ENCODE assay signal across 8 mouse cellular contexts in the genomic region with DNA sequence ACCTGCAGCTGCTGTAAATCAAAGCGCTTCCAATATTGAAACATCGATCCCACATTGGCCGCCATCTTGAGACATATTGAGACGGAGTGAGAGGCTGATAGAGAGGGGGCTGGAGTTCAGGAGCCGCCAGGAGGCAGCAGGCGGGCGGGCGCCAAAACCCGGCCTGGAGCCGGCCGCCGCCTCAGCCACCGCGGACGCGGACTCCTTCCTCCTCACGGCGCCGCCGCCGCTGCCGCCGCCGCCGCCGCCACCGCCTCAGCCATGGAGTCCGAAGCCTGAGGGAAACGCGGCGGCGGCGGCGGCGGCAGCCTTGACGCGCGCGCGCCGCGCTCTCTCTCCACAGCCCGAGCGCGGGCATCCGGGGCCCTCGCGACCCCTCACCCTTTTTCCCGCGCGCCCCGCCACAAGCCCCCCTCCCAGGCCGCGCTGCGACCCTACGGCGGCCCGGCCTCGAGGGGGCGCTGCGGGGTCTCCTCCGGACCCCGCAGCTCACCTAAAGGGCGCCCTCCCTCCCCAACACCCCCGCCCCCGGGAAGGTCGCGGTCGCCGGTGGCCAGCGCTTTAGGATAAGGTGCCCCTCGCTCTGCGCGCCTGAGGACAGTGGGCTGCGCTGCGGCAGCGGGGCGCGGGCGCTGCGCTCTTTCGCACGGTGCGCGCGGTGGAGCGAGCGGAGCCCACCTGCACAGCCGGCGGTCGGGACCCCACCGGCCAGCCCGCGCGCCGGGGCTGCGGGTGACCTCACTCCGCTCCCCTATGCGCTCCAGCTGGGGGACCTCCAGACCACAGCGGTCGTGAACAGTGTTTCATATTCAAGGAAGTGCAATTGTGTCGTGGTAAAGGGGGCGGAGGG. TPM values are rescaled to one million over a fixed set of nuclear protein-coding genes. Genes with fewer than 3 reads are reported as not detected.
DNase-seq lines count a peak whose midpoint lies in the region; ATAC-seq lines count a peak whose summit lies in the region.

TSS of gene Cux1 (minus strand) at position 315 of the 850 bp plus-strand sequence.

- no peaks in the 10 kb centered on the region for H3K36me3 ChIP-seq in heart, embryonic 11.5 days (ENCODE audit: control insufficient read depth, insufficient read depth, low read length)
- no peaks in the 10 kb centered on the region for H3K36me3 ChIP-seq in kidney, embryonic 16.5 days (ENCODE audit: insufficient read depth, low read length)

- peaks cover 10% of the 10 kb centered on the region for H3K27me3 ChIP-seq in heart, embryonic 11.5 days (ENCODE audit: control insufficient read depth, insufficient read depth, low read length)
- peaks cover 8% of the 10 kb centered on the region for H3K27me3 ChIP-seq in kidney, embryonic 16.5 days (ENCODE audit: insufficient read depth, low read length)

- peak within 1 kb of the TSS; percentile 95 for H3K9ac ChIP-seq in heart, embryonic 11.5 days (ENCODE audit: low read depth, low read length)
- peak within 1 kb of the TSS; percentile 97 for H3K9ac ChIP-seq in kidney, embryonic 16.5 days (replicated peaks; ENCODE audit: low read length)

- peak within 1 kb of the TSS; percentile 80 for H3K4me3 ChIP-seq in heart, embryonic 11.5 days (ENCODE audit: low read depth, low read length)
- H3K4me3 ChIP-seq in kidney, embryonic 16.5 days (ENCODE audit: low read length), result peak within 1 kb of the TSS; percentile 99

- peak within 1 kb of the TSS; percentile 92 for H3K27ac ChIP-seq in heart, embryonic 11.5 days (ENCODE audit: low read depth, low read length)
- H3K27ac ChIP-seq in kidney, embryonic 16.5 days (ENCODE audit: low read length), result peak within 1 kb of the TSS; percentile 90

- peak; percentile 89 for DNase-seq in 416B (ENCODE audit: low read depth)
- peak; percentile 92 for DNase-seq in brain, adult 2 months (ENCODE audit: low read depth, low spot score)
- DNase-seq in liver, result peak; percentile 85
- DNase-seq in monocyte, adult 2 months (ENCODE audit: low read depth in 1 of 2, low spot score in 2 of 2), result peak; percentile 57 to 71
- DNase-seq in spleen, postnatal 36 days (ENCODE audit: low spot score in 2 of 2), result peak; percentile 88 to 90

- peak; percentile 81 for ATAC-seq in erythroblast, adult 5-6 weeks (replicated peaks; ENCODE audit: low FRiP score, poor library complexity, severe bottlenecking)
- ATAC-seq in heart, embryonic 11.5 days (replicated peaks; ENCODE audit: insufficient number of reproducible peaks, low FRiP score, low TSS enrichment), result peak; percentile 81
- peak; percentile 91 for ATAC-seq in kidney, embryonic 16.5 days (ENCODE audit: low FRiP score, low TSS enrichment)

- H3K4me2 ChIP-seq in heart, embryonic 11.5 days, result peak within 1 kb of the TSS; percentile 99
- H3K4me2 ChIP-seq in kidney, embryonic 16.5 days (replicated peaks; ENCODE audit: low read depth, low read length), result peak within 1 kb of the TSS; percentile 78

- 1% methylated on average over 87 of the region's 103 CpGs for WGBS in heart, embryonic 11.5 days (ENCODE audit: insufficient replicate concordance)
- under 1% methylated on average over 55 of the region's 103 CpGs for WGBS in kidney, embryonic 16.5 days

- H3K9me3 ChIP-seq in heart, embryonic 11.5 days (replicated peaks; ENCODE audit: control insufficient read depth, low read length), result no peaks in the 10 kb centered on the region
- no peaks in the 10 kb centered on the region for H3K9me3 ChIP-seq in kidney, embryonic 16.5 days (ENCODE audit: low read length)

- H3K4me1 ChIP-seq in heart, embryonic 11.5 days (ENCODE audit: control insufficient read depth, insufficient read depth, low read length), result peaks cover 4% of the 10 kb centered on the region; the same call in 1 of the 2 replicates
- H3K4me1 ChIP-seq in kidney, embryonic 16.5 days (ENCODE audit: insufficient read depth, low read length), result peaks cover 31% of the 10 kb centered on the region

RNA-seq across cellular contexts. Expression of gene Cux1, which starts in this region (rescaled TPM):
- total RNA-seq in erythroblast, adult 5-6 weeks (2015; ENCODE audit: low replicate concordance), result 17.7 and 47.6 TPM in 2 replicates
- 46.4 and 57.3 TPM in 2 replicates for total RNA-seq in erythroblast, adult 5-6 weeks (2017; ENCODE audit: low replicate concordance)
- polyA plus RNA-seq in heart, embryonic 11.5 days (2014; fragmentation: Nextera tagmentation; extraction: Ambion mirVana), result 67.5 and 71.0 TPM in 2 replicates
- polyA plus RNA-seq in kidney, embryonic 16.5 days (2015; fragmentation: Nextera tagmentation; extraction: Ambion mirVana), result 110 and 123 TPM in 2 replicates

Comparison
In these comparisons a context has a peak if more than half of its experiments do, and no peak if none do; other contexts are left out.
1. Peak in every context shown above with its lines: DNase-seq, ATAC-seq, H3K4me3 ChIP-seq and H3K27ac ChIP-seq.